Mouse (Mus musculus) ES-E14 (cell line): ENCODE results near the gene Ablim1. TPM values are rescaled to one million over a fixed set of nuclear protein-coding genes. Genes with fewer than 3 reads are reported as not detected.

Source experiments
- DNase-seq: peaks from one replicate; pipeline ENCODE4 v3.0.0-alpha.2; 2013; ENCODE audit warnings: low read depth, low spot score
- H3K27ac ChIP-seq: 2 replicates; pipeline ENCODE4 v1.5.1; 2012; ENCODE audit warnings: low read depth, mild to moderate bottlenecking, low read length, moderate library complexity, mixed read lengths; ENCODE audit not compliant: poor library complexity, insufficient read depth, severe bottlenecking
- H3K36me3 ChIP-seq: 2 replicates; pipeline ENCODE4 v1.6.1; 2012; ENCODE audit warnings: mild to moderate bottlenecking, low read length, moderate library complexity, mixed read lengths; ENCODE audit not compliant: control insufficient read depth, poor library complexity, insufficient read depth, severe bottlenecking
- H3K4me1 ChIP-seq, 2 experiments: fragments of 150-350 bp in 1 of 2; sonication (generic) in 1 of 2; 2 replicates each; pipeline ENCODE4 v1.6.1; 2012; ENCODE audit warnings: low read length in 2 of 2, mild to moderate bottlenecking in 1 of 2, mixed read lengths in 1 of 2; ENCODE audit not compliant: control insufficient read depth in 2 of 2, insufficient read depth in 2 of 2, poor library complexity in 1 of 2
- H3K4me3 ChIP-seq, 2 experiments: fragments of 150-350 bp in 1 of 2; sonication (generic) in 1 of 2; 2 replicates each; pipeline ENCODE4 v1.5.1; 2012; ENCODE audit warnings: low read length in 2 of 2, low read depth in 1 of 2, mild to moderate bottlenecking in 1 of 2, mixed read lengths in 1 of 2; ENCODE audit not compliant: insufficient read depth in 1 of 2, poor library complexity in 1 of 2, severe bottlenecking in 1 of 2
- H3K9ac ChIP-seq: 2 replicates; pipeline ENCODE4 v1.6.1; 2012; ENCODE audit warnings: low read depth, mild to moderate bottlenecking, low read length, mixed read lengths; ENCODE audit not compliant: poor library complexity, insufficient read depth, severe bottlenecking
- H3K9me3 ChIP-seq: fragments of 150-350 bp; sonication (generic); 2 replicates; pipeline ENCODE4 v1.6.1; 2012; ENCODE audit warnings: low read depth, mild to moderate bottlenecking, low read length; ENCODE audit not compliant: control insufficient read depth, insufficient read depth
- CHD2 ChIP-seq: IDR thresholded peaks from 2 replicates; pipeline ENCODE4 v1.6.1; 2014; ENCODE audit warnings: mild to moderate bottlenecking, low read depth, low read length, inconsistent platforms
- HCFC1 ChIP-seq: IDR thresholded peaks from 2 replicates; pipeline ENCODE4 v1.6.1; 2012; ENCODE audit warnings: low read length, inconsistent platforms, borderline replicate concordance; ENCODE audit not compliant: insufficient read depth
- MAFK ChIP-seq: IDR thresholded peaks from 2 replicates; pipeline ENCODE4 v1.6.1; 2014; ENCODE audit warnings: mild to moderate bottlenecking, low read depth, low read length, inconsistent platforms; ENCODE audit not compliant: insufficient read depth
- ZC3H11A ChIP-seq: IDR thresholded peaks from 2 replicates; pipeline ENCODE4 v1.6.1; 2012; ENCODE audit warnings: low read depth, mild to moderate bottlenecking, inconsistent platforms, low read length, borderline replicate concordance
- ZNF384 ChIP-seq: IDR thresholded peaks from 2 replicates; pipeline ENCODE4 v1.6.1; 2012; ENCODE audit warnings: low read depth, low read length, inconsistent platforms
- in situ Hi-C, 2 experiments: fragments of 600-800 bp; cut with MboI; formaldehyde crosslinking; loops; one replicate each; pipeline ENCODE4 v1.15.1; 2025; ENCODE audit warnings: low sequenced_read_pairs in 2 of 2, inconsistent platforms in 1 of 2; ENCODE audit not compliant: unreplicated experiment in 2 of 2
- total RNA-seq: library from RNA; depleted of rRNA; stranded (reverse); fragments of 300-350 nt; gene quantifications from 2 replicates; pipeline ENCODE4 v1.2.3, GENCODE M21; 2012

Gene Ablim1
- total RNA-seq, 1 experiment, result 5.4 TPM

GRCm38 (mm10) chr19:57315013-57315565, 370 bp upstream of the Ablim1 start:
- Histone ChIP-seq H3K4me3 (peak overlapping the region; percentile 64 to 76), H3K36me3 (no peaks in the 10 kb centered on the region), H3K9ac (no peak overlapping the region), H3K4me1 (0 out of 4 replicates have a peak, but pooled peaks cover 0 to 3% of the 10 kb centered on the region in 2 experiments), H3K27ac (no peak overlapping the region), H3K9me3 (no peaks in the 10 kb centered on the region)
- TF ChIP-seq MAFK (no peak), CHD2 (no peak)
- DNase-seq, result no peak
- in situ Hi-C loops, result no loop called here

DNA sequence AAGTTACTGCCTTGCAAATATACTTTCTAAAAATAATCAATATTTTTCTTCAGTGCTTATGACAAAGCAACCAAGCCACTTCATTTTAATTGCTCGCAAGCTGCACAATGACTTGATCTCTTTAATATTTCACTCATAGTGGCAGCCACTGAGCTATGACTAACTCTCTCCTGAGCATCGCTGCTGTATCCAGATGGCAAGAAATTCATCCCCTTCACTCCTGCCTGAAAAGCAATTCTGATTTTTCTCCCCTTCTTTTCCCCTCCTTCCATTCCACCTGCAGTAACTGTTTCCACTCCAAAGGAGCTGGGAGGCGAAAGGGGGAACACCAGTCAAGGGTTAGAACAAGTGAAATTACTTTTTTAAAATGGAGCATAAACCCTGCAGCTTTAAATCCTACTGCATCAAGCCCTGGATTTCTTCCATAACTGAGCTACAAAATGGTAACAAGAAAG, 801 bp downstream of the Ablim1 start:
- Histone ChIP-seq H3K4me1 (0 out of 4 replicates have a peak, but pooled peaks cover 0 to 3% of the 10 kb centered on the region in 2 experiments), H3K36me3 (no peaks in the 10 kb centered on the region), H3K9me3 (no peaks in the 10 kb centered on the region), H3K27ac (no peak overlapping the region), H3K4me3 (peak overlapping the region; percentile 64 to 76; a peak in 2 of 4 replicates), H3K9ac (no peak overlapping the region)
- in situ Hi-C loops, result no loop called here
- TF ChIP-seq ZC3H11A, result no peak
- TF ChIP-seq ZNF384, result no peak
- TF ChIP-seq MAFK, result no peak
- no peak for TF ChIP-seq HCFC1
- no peak for TF ChIP-seq CHD2
- DNase-seq, result no peak

DNA sequence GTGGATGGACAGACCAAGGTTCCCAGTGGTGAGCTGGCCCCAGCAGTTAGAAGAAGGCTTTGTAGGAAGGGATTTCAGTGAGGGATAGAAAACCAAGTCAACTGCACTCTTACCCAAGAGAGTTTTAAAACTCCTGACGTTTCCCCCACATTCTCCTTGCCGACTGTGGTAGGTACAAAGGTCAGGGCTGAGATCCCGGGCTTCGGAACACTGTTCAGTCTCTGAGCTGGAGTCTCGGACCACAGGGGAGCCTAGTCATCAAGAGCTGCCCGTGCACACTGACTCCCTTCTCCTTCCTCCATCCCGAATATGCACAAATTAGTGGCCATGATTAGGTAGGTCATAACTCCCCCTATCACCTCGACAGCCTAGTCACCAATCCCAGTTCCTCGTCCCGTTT, 1.5 kb downstream of the Ablim1 start:
- Histone ChIP-seq H3K36me3 (no peaks in the 10 kb centered on the region), H3K27ac (no peak overlapping the region), H3K9ac (no peak overlapping the region), H3K4me3 (no peak overlapping the region), H3K9me3 (no peaks in the 10 kb centered on the region), H3K4me1 (0 out of 4 replicates have a peak, but pooled peaks cover 0 to 3% of the 10 kb centered on the region in 2 experiments)
- no peak for DNase-seq
- no peak for TF ChIP-seq ZC3H11A
- TF ChIP-seq CHD2, result no peak
- TF ChIP-seq MAFK, result no peak
- TF ChIP-seq HCFC1, result no peak
- no peak for TF ChIP-seq ZNF384
- in situ Hi-C loops, result no loop called here

DNA sequence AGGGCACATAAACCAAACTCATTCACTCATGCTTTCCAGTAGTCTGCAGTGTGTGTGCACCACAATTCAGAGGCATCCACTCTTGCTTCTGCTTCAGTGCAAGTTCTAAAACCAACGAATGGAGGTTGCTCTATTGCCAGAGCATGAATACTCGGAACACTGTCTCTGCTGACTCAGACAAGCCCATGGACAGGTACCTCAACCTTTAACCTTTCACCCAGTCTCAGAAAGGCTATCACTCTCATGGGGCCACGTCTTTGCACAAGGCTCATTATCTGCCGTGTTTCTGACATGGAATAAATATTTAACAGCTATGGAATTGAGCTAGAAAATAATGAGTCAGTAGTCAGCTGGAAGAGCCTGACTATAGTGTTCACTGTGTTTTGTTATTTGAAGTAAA, 4.7 kb downstream of the Ablim1 start:
- no peak overlapping the region for H3K27ac ChIP-seq
- H3K4me1 ChIP-seq, result no peaks in the 10 kb centered on the region
- no peak for TF ChIP-seq ZNF384
- TF ChIP-seq MAFK, result no peak
- no peak for TF ChIP-seq HCFC1
- no peak for TF ChIP-seq CHD2
- TF ChIP-seq ZC3H11A, result no peak
- no peak for DNase-seq
- H3K4me3 ChIP-seq, result no peak overlapping the region
- in situ Hi-C loops, result no loop called here
- no peaks in the 10 kb centered on the region for H3K9me3 ChIP-seq
- H3K9ac ChIP-seq, result no peak overlapping the region
- H3K36me3 ChIP-seq, result no peaks in the 10 kb centered on the region

DNA sequence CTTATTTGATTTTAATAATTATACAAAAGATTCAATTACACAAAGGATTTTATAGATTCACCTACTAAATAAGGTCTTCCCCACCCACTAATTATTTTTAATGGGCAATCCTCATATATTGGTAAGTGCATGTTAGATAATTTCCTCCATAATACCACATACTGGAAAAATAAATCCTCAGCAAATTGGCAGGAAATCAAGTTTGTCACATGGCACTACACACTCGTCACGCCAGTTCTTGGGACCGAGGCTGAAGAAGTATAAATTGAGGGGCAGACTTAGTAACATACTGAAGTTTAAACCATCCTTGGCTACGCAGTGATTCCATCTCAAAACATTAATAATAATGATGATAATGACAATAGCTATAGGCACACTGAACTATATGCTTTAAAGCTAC, 8.1 kb downstream of the Ablim1 start:
- Histone ChIP-seq H3K4me3 (no peak overlapping the region), H3K36me3 (no peaks in the 10 kb centered on the region), H3K4me1 (no peaks in the 10 kb centered on the region), H3K27ac (no peak overlapping the region), H3K9ac (no peak overlapping the region), H3K9me3 (no peaks in the 10 kb centered on the region)
- no peak for TF ChIP-seq MAFK
- no peak for TF ChIP-seq ZNF384
- no peak for TF ChIP-seq CHD2
- no peak for TF ChIP-seq HCFC1
- TF ChIP-seq ZC3H11A, result no peak
- DNase-seq, result no peak
- in situ Hi-C loops, result no loop called here
